Mouse (Mus musculus): Measurements from ENCODE around the gene Nckap1.
A peak's percentile ranks its signal among the peaks of the same experiment; 100 is the strongest.
"Not testable (repeated sequence)": the region's sequence is repeated elsewhere in the genome, so short reads cannot be mapped to it uniquely, and the experiment has no call there.

The Nckap1 gene

GRCm38 (mm10) chr2:80560773-80561172 lies 20.4 kb downstream of the Nckap1 start:
- DNase-seq: no peak

GRCm38 (mm10) chr2:80559655-80560054 lies 21.5 kb downstream of the Nckap1 start:
- DNase-seq: no peak

- no peak for DNase-seq
Observed at GRCm38 (mm10) chr2:80554442-80554841, 26.7 kb downstream of the Nckap1 start.

- no peak for DNase-seq
Observed at GRCm38 (mm10) chr2:80549704-80550103, 31.5 kb downstream of the Nckap1 start.

- no peak for DNase-seq
Observed at GRCm38 (mm10) chr2:80547901-80548300, 33.3 kb downstream of the Nckap1 start.

GRCm38 (mm10) chr2:80542801-80543200 lies 38.4 kb downstream of the Nckap1 start:
- no peak for DNase-seq

GRCm38 (mm10) chr2:80537156-80537555 lies 44.0 kb downstream of the Nckap1 start:
- DNase-seq: no peak

GRCm38 (mm10) chr2:80536608-80537007 lies 44.6 kb downstream of the Nckap1 start:
- DNase-seq: no peak

- DNase-seq: no peak
Observed at GRCm38 (mm10) chr2:80524275-80524674, 56.9 kb downstream of the Nckap1 start.

GRCm38 (mm10) chr2:80506051-80506802 lies 75.0 kb downstream of the Nckap1 start:
- no peak for DNase-seq

- no peak for DNase-seq
Observed at GRCm38 (mm10) chr2:80502132-80502531, 79.0 kb downstream of the Nckap1 start.

- DNase-seq: not testable (repeated sequence)
Observed at GRCm38 (mm10) chr2:80495304-80495703, 85.9 kb downstream of the Nckap1 start.

GRCm38 (mm10) chr2:80486851-80487250 lies 94.3 kb downstream of the Nckap1 start:
- DNase-seq: peak in 1 of 2 experiments; percentile 19

- peak; percentile 81 to 91 for DNase-seq
Observed at GRCm38 (mm10) chr2:80484951-80485350, 96.2 kb downstream of the Nckap1 start.

GRCm38 (mm10) chr2:80475831-80476230 lies 105.3 kb downstream of the Nckap1 start:
- DNase-seq: no peak

- DNase-seq: no peak
Observed at GRCm38 (mm10) chr2:80474247-80474796, 106.9 kb downstream of the Nckap1 start.

- no peak for DNase-seq
Observed at GRCm38 (mm10) chr2:80465991-80466821, 115.0 kb downstream of the Nckap1 start.

GRCm38 (mm10) chr2:80461827-80462226 lies 119.4 kb downstream of the Nckap1 start:
- DNase-seq: no peak

All from cerebellum, postnatal 14 days (tissue).